Mouse (Mus musculus): Measurements from ENCODE around the gene Nkain2. TPM values are rescaled to one million over a fixed set of nuclear protein-coding genes. Genes with fewer than 3 reads are reported as not detected.

Nkain2 gene
- polyA plus RNA-seq, 1 experiment from 2014 or later: 0.87 TPM

GRCm38 (mm10) chr10:32312754-32313153 is 577.5 kb downstream of the Nkain2 start:
- Histone ChIP-seq H3K9ac (ENCODE audit: low read length) (no peak overlapping the region), H3K4me3 (ENCODE audit: low read depth, low read length) (no peak overlapping the region), H3K27ac (replicated peaks) (no peak overlapping the region), H3K4me2 (replicated peaks; ENCODE audit: low read depth) (no peak overlapping the region), H3K9me3 (ENCODE audit: control insufficient read depth, low read length) (no peaks in the 10 kb centered on the region), H3K4me1 (replicated peaks; ENCODE audit: control insufficient read depth, insufficient read depth) (no peaks in the 10 kb centered on the region), H3K36me3 (ENCODE audit: control insufficient read depth, insufficient read depth, low read length) (no peaks in the 10 kb centered on the region), H3K27me3 (ENCODE audit: control insufficient read depth, insufficient read depth, low read length) (no peaks in the 10 kb centered on the region)
- WGBS: 92% methylated on average over 9 of the region's 9 CpGs
- no peak for ATAC-seq (ENCODE audit: low FRiP score, low TSS enrichment)
- TF ChIP-seq EP300 (optimal IDR thresholded peaks at IDR 0.05) (no peak), CTCF (IDR thresholded peaks at IDR 0.05; ENCODE audit: low read depth) (no peak)
- no peak for DNase-seq (ENCODE audit: low spot score)

DNA sequence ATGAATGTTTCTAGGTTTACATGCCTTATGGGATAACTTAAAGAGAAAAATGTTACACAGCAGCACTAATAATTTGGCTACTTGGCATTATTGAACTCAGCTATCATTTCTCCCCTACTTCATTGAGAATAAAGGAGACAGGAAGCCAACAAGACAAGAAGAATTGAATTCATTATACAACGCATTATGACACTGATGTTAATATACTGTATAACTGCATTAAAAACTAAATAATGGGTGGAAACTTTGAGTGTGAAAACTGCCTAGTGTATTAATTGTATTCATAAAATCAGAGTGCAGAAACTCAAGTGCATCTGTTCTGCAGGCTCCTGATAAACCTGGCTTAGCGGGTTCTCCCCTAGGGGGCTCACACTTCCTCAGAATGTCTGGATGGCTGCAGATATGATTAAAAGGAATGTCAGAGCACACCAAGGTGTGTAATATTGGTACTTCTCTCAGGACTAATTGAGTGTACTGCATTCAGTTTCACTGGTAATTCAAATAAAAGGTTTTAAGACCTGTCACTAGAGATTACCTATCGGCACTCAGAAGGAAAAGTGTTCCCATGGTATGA is 589.2 kb downstream of the Nkain2 start:
- no peak overlapping the region for H3K27ac ChIP-seq (replicated peaks)
- H3K9ac ChIP-seq (ENCODE audit: low read length): no peak overlapping the region
- H3K4me2 ChIP-seq (replicated peaks; ENCODE audit: low read depth): no peak overlapping the region
- no peak overlapping the region for H3K4me3 ChIP-seq (ENCODE audit: low read depth, low read length)
- no peaks in the 10 kb centered on the region for H3K36me3 ChIP-seq (ENCODE audit: control insufficient read depth, insufficient read depth, low read length)
- TF ChIP-seq CTCF (IDR thresholded peaks at IDR 0.05; ENCODE audit: low read depth): no peak
- no peak for TF ChIP-seq EP300 (optimal IDR thresholded peaks at IDR 0.05)
- DNase-seq (ENCODE audit: low spot score) (no peak), ATAC-seq (ENCODE audit: low FRiP score, low TSS enrichment) (no peak)
- H3K4me1 ChIP-seq (replicated peaks; ENCODE audit: control insufficient read depth, insufficient read depth): no peaks in the 10 kb centered on the region
- WGBS: 83% methylated on average over 3 of the region's 3 CpGs
- H3K9me3 ChIP-seq (ENCODE audit: control insufficient read depth, low read length): no peaks in the 10 kb centered on the region
- H3K27me3 ChIP-seq (ENCODE audit: control insufficient read depth, insufficient read depth, low read length): no peaks in the 10 kb centered on the region

- Histone ChIP-seq H3K9ac (ENCODE audit: low read length) (no peak overlapping the region), H3K4me3 (ENCODE audit: low read depth, low read length) (no peak overlapping the region), H3K4me2 (replicated peaks; ENCODE audit: low read depth) (no peak overlapping the region), H3K9me3 (ENCODE audit: control insufficient read depth, low read length) (no peaks in the 10 kb centered on the region), H3K36me3 (ENCODE audit: control insufficient read depth, insufficient read depth, low read length) (no peaks in the 10 kb centered on the region), H3K27ac (replicated peaks) (no peak overlapping the region), H3K4me1 (replicated peaks; ENCODE audit: control insufficient read depth, insufficient read depth) (no peaks in the 10 kb centered on the region), H3K27me3 (ENCODE audit: control insufficient read depth, insufficient read depth, low read length) (no peaks in the 10 kb centered on the region)
- ATAC-seq (ENCODE audit: low FRiP score, low TSS enrichment) (no peak), DNase-seq (ENCODE audit: low spot score) (no peak)
- 63% methylated on average over 2 of the region's 2 CpGs for WGBS
- TF ChIP-seq CTCF (IDR thresholded peaks at IDR 0.05; ENCODE audit: low read depth): no peak
- TF ChIP-seq EP300 (optimal IDR thresholded peaks at IDR 0.05): no peak
These were observed 599.8 kb downstream of the Nkain2 start for GRCm38 (mm10) chr10:32290487-32290886.

- Histone ChIP-seq H3K4me1 (replicated peaks; ENCODE audit: control insufficient read depth, insufficient read depth) (no peaks in the 10 kb centered on the region), H3K4me3 (ENCODE audit: low read depth, low read length) (no peak overlapping the region), H3K9me3 (ENCODE audit: control insufficient read depth, low read length) (no peaks in the 10 kb centered on the region), H3K27ac (replicated peaks) (no peak overlapping the region), H3K36me3 (ENCODE audit: control insufficient read depth, insufficient read depth, low read length) (no peaks in the 10 kb centered on the region), H3K4me2 (replicated peaks; ENCODE audit: low read depth) (no peak overlapping the region), H3K27me3 (ENCODE audit: control insufficient read depth, insufficient read depth, low read length) (no peaks in the 10 kb centered on the region), H3K9ac (ENCODE audit: low read length) (no peak overlapping the region)
- ATAC-seq (ENCODE audit: low FRiP score, low TSS enrichment): peak; percentile 84
- no peak for TF ChIP-seq EP300 (optimal IDR thresholded peaks at IDR 0.05)
- DNase-seq (ENCODE audit: low spot score): no peak
- WGBS: 29% methylated on average over 1 of the region's 1 CpGs
These were observed 606.6 kb downstream of the Nkain2 start for GRCm38 (mm10) chr10:32283690-32284089.

GRCm38 (mm10) chr10:32243266-32243882 is 646.9 kb downstream of the Nkain2 start:
- 51% methylated on average over 4 of the region's 4 CpGs for WGBS
- DNase-seq (ENCODE audit: low spot score) (no peak), ATAC-seq (ENCODE audit: low FRiP score, low TSS enrichment) (no peak)
- Histone ChIP-seq H3K27ac (replicated peaks) (no peak overlapping the region), H3K27me3 (ENCODE audit: control insufficient read depth, insufficient read depth, low read length) (no peaks in the 10 kb centered on the region), H3K4me3 (ENCODE audit: low read depth, low read length) (no peak overlapping the region), H3K4me2 (replicated peaks; ENCODE audit: low read depth) (no peak overlapping the region), H3K9me3 (ENCODE audit: control insufficient read depth, low read length) (no peaks in the 10 kb centered on the region), H3K9ac (ENCODE audit: low read length) (no peak overlapping the region), H3K36me3 (ENCODE audit: control insufficient read depth, insufficient read depth, low read length) (no peaks in the 10 kb centered on the region), H3K4me1 (replicated peaks; ENCODE audit: control insufficient read depth, insufficient read depth) (no peaks in the 10 kb centered on the region)
- TF ChIP-seq EP300 (optimal IDR thresholded peaks at IDR 0.05) (no peak), CTCF (IDR thresholded peaks at IDR 0.05; ENCODE audit: low read depth) (no peak)

DNA sequence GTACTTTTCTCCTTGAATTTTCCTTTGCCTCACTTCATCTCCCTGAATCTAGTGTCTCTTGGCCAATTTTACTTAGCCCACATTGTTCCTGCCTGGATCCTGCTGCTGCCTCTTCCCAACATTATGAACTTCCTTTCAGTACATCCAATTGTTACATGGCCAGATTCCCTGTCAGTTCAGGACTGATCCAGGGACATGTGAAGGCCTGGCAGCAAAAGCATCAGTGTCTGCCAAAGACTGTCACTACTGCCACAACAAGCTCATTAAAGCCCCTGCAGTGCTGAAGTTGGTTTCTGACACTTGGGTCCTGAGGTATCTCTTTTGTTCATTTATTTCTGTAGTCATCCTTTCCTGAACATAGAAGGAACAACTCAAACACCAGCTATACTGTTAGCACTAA is 649.1 kb downstream of the Nkain2 start:
- no peaks in the 10 kb centered on the region for H3K9me3 ChIP-seq (ENCODE audit: control insufficient read depth, low read length)
- DNase-seq (ENCODE audit: low spot score) (no peak), ATAC-seq (ENCODE audit: low FRiP score, low TSS enrichment) (no peak)
- no peaks in the 10 kb centered on the region for H3K27me3 ChIP-seq (ENCODE audit: control insufficient read depth, insufficient read depth, low read length)
- H3K27ac ChIP-seq (replicated peaks): no peak overlapping the region
- no peak overlapping the region for H3K4me2 ChIP-seq (replicated peaks; ENCODE audit: low read depth)
- no peak overlapping the region for H3K9ac ChIP-seq (ENCODE audit: low read length)
- no peak overlapping the region for H3K4me3 ChIP-seq (ENCODE audit: low read depth, low read length)
- no peaks in the 10 kb centered on the region for H3K4me1 ChIP-seq (replicated peaks; ENCODE audit: control insufficient read depth, insufficient read depth)
- TF ChIP-seq EP300 (optimal IDR thresholded peaks at IDR 0.05) (no peak), CTCF (IDR thresholded peaks at IDR 0.05; ENCODE audit: low read depth) (no peak)
- no peaks in the 10 kb centered on the region for H3K36me3 ChIP-seq (ENCODE audit: control insufficient read depth, insufficient read depth, low read length)
